Mouse (Mus musculus): Measurements from ENCODE around the gene Adam23. TPM values are rescaled to one million over a fixed set of nuclear protein-coding genes. Genes with fewer than 3 reads are reported as not detected.

Adam23 gene
- polyA plus RNA-seq, 1 experiment, result 7.1 TPM

GRCm38 (mm10) chr1:63446047-63446704 is 485 bp downstream of the Adam23 start:
- no peak overlapping the region for H3K4me3 ChIP-seq (ENCODE audit: control insufficient read depth, insufficient read depth, low read length)
- no peak for TF ChIP-seq POLR2A (IDR thresholded peaks at IDR 0.05; ENCODE audit: control insufficient read depth, extremely low read depth, insufficient read depth, low read length, poor library complexity)
- no peak for TF ChIP-seq CTCF (IDR thresholded peaks at IDR 0.05; ENCODE audit: borderline replicate concordance, control insufficient read depth, extremely low read depth, insufficient read depth, low read length, poor library complexity)

GRCm38 (mm10) chr1:63446721-63447120 is 1.0 kb downstream of the Adam23 start:
- WGBS, result 76% methylated on average over 2 of the region's 2 CpGs
- Histone ChIP-seq H3K4me1 (replicated peaks; ENCODE audit: control insufficient read depth, insufficient read depth, low read length) (no peaks in the 10 kb centered on the region), H3K36me3 (ENCODE audit: control insufficient read depth, insufficient read depth, low read length) (no peaks in the 10 kb centered on the region), H3K27ac (ENCODE audit: control insufficient read depth, insufficient read depth, low read length) (no peak overlapping the region), H3K27me3 (ENCODE audit: control insufficient read depth, insufficient read depth, low read length) (no peaks in the 10 kb centered on the region; the same call in 1 of the 2 replicates), H3K4me3 (ENCODE audit: control insufficient read depth, insufficient read depth, low read length) (no peak overlapping the region)
- DNase-seq, result no peak
- TF ChIP-seq POLR2A (IDR thresholded peaks at IDR 0.05; ENCODE audit: control insufficient read depth, extremely low read depth, insufficient read depth, low read length, poor library complexity) (no peak), CTCF (IDR thresholded peaks at IDR 0.05; ENCODE audit: borderline replicate concordance, control insufficient read depth, extremely low read depth, insufficient read depth, low read length, poor library complexity) (no peak)

More at GRCm38 (mm10) chr1:63446047-63446704, 485 bp downstream of the Adam23 start:
- WGBS, result 3% methylated on average over 56 of the region's 68 CpGs
- H3K36me3 ChIP-seq (ENCODE audit: control insufficient read depth, insufficient read depth, low read length), result no peaks in the 10 kb centered on the region
- no peak for DNase-seq
- no peaks in the 10 kb centered on the region for H3K4me1 ChIP-seq (replicated peaks; ENCODE audit: control insufficient read depth, insufficient read depth, low read length)
- H3K27ac ChIP-seq (ENCODE audit: control insufficient read depth, insufficient read depth, low read length), result no peak overlapping the region
- no peaks in the 10 kb centered on the region; the same call in 1 of the 2 replicates for H3K27me3 ChIP-seq (ENCODE audit: control insufficient read depth, insufficient read depth, low read length)

- H3K36me3 ChIP-seq (ENCODE audit: control insufficient read depth, insufficient read depth, low read length), result no peaks in the 10 kb centered on the region
- WGBS, result 61% methylated on average over 4 of the region's 4 CpGs
- no peaks in the 10 kb centered on the region for H3K4me1 ChIP-seq (replicated peaks; ENCODE audit: control insufficient read depth, insufficient read depth, low read length)
- H3K27me3 ChIP-seq (ENCODE audit: control insufficient read depth, insufficient read depth, low read length), result no peaks in the 10 kb centered on the region; the same call in 1 of the 2 replicates
- DNase-seq, result no peak
- no peak overlapping the region for H3K27ac ChIP-seq (ENCODE audit: control insufficient read depth, insufficient read depth, low read length)
- H3K4me3 ChIP-seq (ENCODE audit: control insufficient read depth, insufficient read depth, low read length), result no peak overlapping the region
- TF ChIP-seq CTCF (IDR thresholded peaks at IDR 0.05; ENCODE audit: borderline replicate concordance, control insufficient read depth, extremely low read depth, insufficient read depth, low read length, poor library complexity) (no peak), POLR2A (IDR thresholded peaks at IDR 0.05; ENCODE audit: control insufficient read depth, extremely low read depth, insufficient read depth, low read length, poor library complexity) (no peak)
These were observed 4.4 kb downstream of the Adam23 start for GRCm38 (mm10) chr1:63450091-63450490.

- no peak for DNase-seq
- Histone ChIP-seq H3K27me3 (ENCODE audit: control insufficient read depth, insufficient read depth, low read length) (no peaks in the 10 kb centered on the region), H3K4me3 (ENCODE audit: control insufficient read depth, insufficient read depth, low read length) (no peak overlapping the region), H3K27ac (ENCODE audit: control insufficient read depth, insufficient read depth, low read length) (no peak overlapping the region), H3K4me1 (replicated peaks; ENCODE audit: control insufficient read depth, insufficient read depth, low read length) (no peaks in the 10 kb centered on the region), H3K36me3 (ENCODE audit: control insufficient read depth, insufficient read depth, low read length) (no peaks in the 10 kb centered on the region)
- no peak for TF ChIP-seq CTCF (IDR thresholded peaks at IDR 0.05; ENCODE audit: borderline replicate concordance, control insufficient read depth, extremely low read depth, insufficient read depth, low read length, poor library complexity)
- 86% methylated on average over 5 of the region's 5 CpGs for WGBS
These were observed 7.7 kb downstream of the Adam23 start for GRCm38 (mm10) chr1:63453332-63453887.

GRCm38 (mm10) chr1:63457801-63458519 is 12.3 kb downstream of the Adam23 start:
- H3K27ac ChIP-seq (ENCODE audit: control insufficient read depth, insufficient read depth, low read length), result no peak overlapping the region
- no peak for DNase-seq
- H3K27me3 ChIP-seq (ENCODE audit: control insufficient read depth, insufficient read depth, low read length), result no peaks in the 10 kb centered on the region
- 66% methylated on average over 8 of the region's 8 CpGs for WGBS
- TF ChIP-seq POLR2A (IDR thresholded peaks at IDR 0.05; ENCODE audit: control insufficient read depth, extremely low read depth, insufficient read depth, low read length, poor library complexity), result no peak
- no peak for TF ChIP-seq CTCF (IDR thresholded peaks at IDR 0.05; ENCODE audit: borderline replicate concordance, control insufficient read depth, extremely low read depth, insufficient read depth, low read length, poor library complexity)
- H3K4me3 ChIP-seq (ENCODE audit: control insufficient read depth, insufficient read depth, low read length), result no peak overlapping the region
- no peaks in the 10 kb centered on the region for H3K4me1 ChIP-seq (replicated peaks; ENCODE audit: control insufficient read depth, insufficient read depth, low read length)
- no peaks in the 10 kb centered on the region for H3K36me3 ChIP-seq (ENCODE audit: control insufficient read depth, insufficient read depth, low read length)

GRCm38 (mm10) chr1:63459151-63459550 is 13.5 kb downstream of the Adam23 start:
- no peaks in the 10 kb centered on the region for H3K27me3 ChIP-seq (ENCODE audit: control insufficient read depth, insufficient read depth, low read length)
- TF ChIP-seq CTCF (IDR thresholded peaks at IDR 0.05; ENCODE audit: borderline replicate concordance, control insufficient read depth, extremely low read depth, insufficient read depth, low read length, poor library complexity) (no peak), POLR2A (IDR thresholded peaks at IDR 0.05; ENCODE audit: control insufficient read depth, extremely low read depth, insufficient read depth, low read length, poor library complexity) (no peak)
- DNase-seq, result no peak
- WGBS, result 95% methylated on average over 3 of the region's 3 CpGs
- no peak overlapping the region for H3K27ac ChIP-seq (ENCODE audit: control insufficient read depth, insufficient read depth, low read length)
- no peak overlapping the region for H3K4me3 ChIP-seq (ENCODE audit: control insufficient read depth, insufficient read depth, low read length)
- H3K36me3 ChIP-seq (ENCODE audit: control insufficient read depth, insufficient read depth, low read length), result no peaks in the 10 kb centered on the region
- no peaks in the 10 kb centered on the region for H3K4me1 ChIP-seq (replicated peaks; ENCODE audit: control insufficient read depth, insufficient read depth, low read length)

All from thymus, adult 2 months (tissue).